Mouse (Mus musculus) left cerebral cortex, adult 18-20 months (tissue): Measurements from ENCODE around the gene Fas. TPM values are rescaled to one million over a fixed set of nuclear protein-coding genes. Genes with fewer than 3 reads are reported as not detected.

Experiments
- DNase-seq, 2 experiments: peaks; one replicate each; pipeline ENCODE4 v3.0.0; 2021 to 2022; ENCODE audit warnings: low spot score in 2 of 2, mixed read lengths in 1 of 2
- long read RNA-seq, 2 experiments: library from polyadenylated mRNA; stranded (forward); transcript quantifications; one replicate each; pipeline ENCODE4 v2.0.0; 2021
- total RNA-seq, 2 experiments: library from RNA; stranded (reverse); gene quantifications; 2 replicates each; pipeline ENCODE4 v1.2.3; 2021

Gene Fas
- 1 to 10 TPM; 1.6 to 1.9 TPM for total RNA-seq
- long read RNA-seq, experiment 1, partial matches to known transcripts: 1 of 4 reads
- long read RNA-seq, experiment 1, other reads (novel, unspliced or antisense): 1 of 4 reads
- long read RNA-seq, experiment 2, partial matches to known transcripts: 0 of 2 reads
- long read RNA-seq, experiment 2, other reads (novel, unspliced or antisense): 0 of 2 reads

- DNase-seq: peak; percentile 7 to 22
These were observed at the start of gene Fas for GRCm38 (mm10) chr19:34289948-34290789. Gene Fas, plus strand, starts transcription at chr19:34290666.

GRCm38 (mm10) chr19:34241247-34241915 is 49.1 kb upstream of the Fas start:
- DNase-seq: no peak

GRCm38 (mm10) chr19:34242925-34243324 is 47.5 kb upstream of the Fas start:
- no peak for DNase-seq

DNA sequence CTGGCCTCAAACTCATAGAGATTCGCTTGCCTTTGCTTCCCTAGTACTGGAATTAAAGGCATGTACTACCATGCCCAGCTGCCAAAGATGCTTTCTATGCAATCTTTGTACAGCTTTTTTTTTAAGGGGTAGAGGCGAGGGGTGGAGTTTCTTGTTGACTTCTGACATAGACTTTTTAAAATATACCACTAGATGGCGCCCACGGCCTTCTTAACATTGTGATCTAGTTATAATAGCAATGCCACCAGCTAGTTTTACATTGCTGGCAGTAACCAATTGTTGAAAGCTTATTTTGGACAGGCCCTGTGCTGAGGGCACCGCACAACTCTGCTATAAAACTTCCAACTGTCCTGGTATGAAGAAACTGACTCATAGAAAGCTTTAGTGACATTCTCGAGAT is 46.4 kb upstream of the Fas start:
- peak; percentile 36 to 55 for DNase-seq

- DNase-seq: no peak
These were observed 41.9 kb upstream of the Fas start for GRCm38 (mm10) chr19:34248558-34248957.

- DNase-seq: no peak
These were observed 39.8 kb upstream of the Fas start for GRCm38 (mm10) chr19:34250621-34251020.

- DNase-seq: no peak
These were observed 38.6 kb upstream of the Fas start for GRCm38 (mm10) chr19:34251900-34252299.

GRCm38 (mm10) chr19:34252450-34252849 is 38.0 kb upstream of the Fas start:
- DNase-seq: no peak

DNA sequence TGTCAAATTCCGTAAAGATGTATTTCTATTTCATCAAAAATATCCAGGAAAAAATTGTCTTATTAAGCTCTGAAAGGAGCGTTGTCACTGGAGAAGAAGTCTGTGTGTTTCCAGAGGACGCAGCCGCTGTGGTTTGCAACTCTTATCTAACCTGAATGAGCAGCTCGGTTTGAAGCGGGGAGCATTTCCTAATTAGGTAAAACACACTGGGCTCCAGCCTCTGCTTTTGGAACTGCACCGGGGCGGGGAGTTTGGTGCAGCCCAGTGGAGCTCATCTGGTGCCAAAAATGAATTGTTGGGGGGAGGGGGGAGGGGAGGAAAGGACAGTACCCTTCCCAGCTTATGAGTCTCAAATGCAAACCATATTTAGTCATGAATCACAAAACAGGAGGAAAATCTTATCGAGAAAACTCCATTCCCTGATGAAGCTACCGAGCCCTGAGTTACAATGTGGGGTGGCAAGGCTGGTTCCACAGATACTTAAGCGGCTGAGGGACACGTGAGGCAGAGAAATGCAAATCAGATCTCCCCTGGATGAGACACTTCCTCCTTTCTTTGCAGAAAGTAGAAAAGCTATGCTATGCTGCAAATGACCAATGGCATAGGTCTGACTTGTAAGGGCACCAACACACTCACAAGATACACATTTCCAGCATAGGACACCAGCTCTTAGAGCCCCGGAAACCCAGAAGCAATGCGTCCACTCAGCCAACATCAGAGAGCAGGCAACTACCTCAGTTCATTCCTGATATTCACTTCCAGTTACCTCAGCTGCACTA is 36.2 kb upstream of the Fas start:
- no peak for DNase-seq

DNA sequence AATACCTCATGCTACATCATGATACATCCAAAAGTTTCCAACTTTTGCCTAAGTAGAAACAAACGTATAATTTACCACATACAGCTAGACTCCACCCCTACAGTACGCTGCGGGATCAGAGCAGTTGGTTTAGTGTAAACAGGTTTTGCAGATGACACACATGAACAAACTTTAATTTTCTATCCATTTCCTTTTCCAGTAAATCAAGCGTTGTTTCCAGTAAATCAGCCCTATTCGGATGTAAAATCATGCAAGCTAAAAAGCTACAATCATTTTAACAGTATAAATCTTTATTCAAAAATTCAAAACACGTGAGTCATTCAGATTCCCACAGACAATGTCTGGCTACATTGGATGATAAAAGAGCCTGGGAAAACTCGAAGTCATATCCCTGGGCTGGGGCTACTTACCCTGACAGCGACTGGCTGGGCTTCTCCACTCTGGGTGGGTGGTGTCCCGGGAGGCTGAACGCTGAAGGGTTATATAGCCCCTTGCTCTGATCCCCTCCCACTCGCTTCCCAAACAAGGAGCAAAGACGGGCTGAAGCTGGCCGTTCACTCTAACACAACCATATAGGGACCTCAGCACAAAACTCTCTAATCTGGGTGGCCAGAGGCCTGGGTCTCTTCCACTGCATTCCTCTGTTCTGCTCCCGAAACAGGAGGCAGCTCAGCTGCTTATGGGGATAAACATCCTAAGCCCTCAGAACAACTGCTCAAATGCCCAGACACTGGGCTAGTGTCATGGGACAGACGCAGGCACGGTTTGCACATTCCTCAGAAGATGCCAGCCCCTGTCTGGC is 35.4 kb upstream of the Fas start, which contains the start of gene Acta2:
TSS of gene Acta2 (minus strand) at position 711 of the 802 bp plus-strand sequence.
- no peak for DNase-seq

GRCm38 (mm10) chr19:34256149-34256548 is 34.3 kb upstream of the Fas start:
- no peak for DNase-seq

DNA sequence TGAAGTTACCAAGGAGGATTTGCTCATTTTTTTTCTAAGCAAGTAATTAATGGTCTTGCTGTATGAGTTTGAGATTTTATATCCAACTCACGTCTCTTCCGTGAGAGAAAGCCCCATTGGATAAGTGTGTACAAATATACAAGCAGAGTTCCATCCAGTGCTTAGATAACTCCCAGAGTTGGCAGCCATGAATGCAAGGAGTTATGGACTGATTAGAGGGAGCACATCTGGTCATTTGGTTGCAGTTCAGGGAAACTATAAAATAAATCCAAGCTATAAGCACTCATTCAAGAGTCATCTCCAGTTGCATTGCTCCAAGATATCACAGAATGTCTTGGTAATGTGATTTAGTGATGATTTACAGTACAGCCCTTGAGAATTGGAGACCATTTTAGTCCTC is 33.5 kb upstream of the Fas start:
- DNase-seq: no peak

DNA sequence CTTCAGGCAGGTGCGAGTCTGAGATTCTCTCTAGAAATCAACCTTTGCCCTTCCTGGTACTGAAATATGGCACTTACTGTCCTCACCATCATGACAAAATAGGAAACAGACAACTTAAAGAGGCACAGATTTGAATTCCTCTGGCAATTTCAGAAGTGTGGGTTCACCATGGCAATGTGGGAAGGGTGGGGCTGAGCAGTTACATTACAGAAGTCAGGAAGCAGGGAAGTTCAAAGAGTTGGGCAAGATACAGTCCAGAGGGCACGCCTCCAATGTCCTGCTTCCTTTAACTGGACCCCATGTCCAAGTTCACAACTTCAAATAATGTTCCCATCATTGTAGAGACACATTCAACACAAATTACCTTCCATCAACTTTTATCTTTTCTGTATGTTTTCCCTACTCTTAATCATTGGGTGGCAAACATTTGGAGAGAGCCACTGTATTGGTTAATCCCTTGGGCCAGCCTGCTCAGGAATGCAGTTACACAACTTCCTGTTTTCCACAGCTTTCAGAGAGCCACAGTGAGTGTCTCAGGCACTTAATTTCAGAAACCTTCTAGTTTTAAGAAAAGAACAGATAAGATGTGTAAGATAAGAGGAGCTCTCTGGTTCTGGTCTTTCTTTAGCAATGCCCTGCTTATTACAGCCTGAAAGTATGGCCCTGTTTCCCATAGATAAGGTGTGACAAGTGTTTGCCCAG is 28.0 kb upstream of the Fas start:
- DNase-seq: no peak

DNA sequence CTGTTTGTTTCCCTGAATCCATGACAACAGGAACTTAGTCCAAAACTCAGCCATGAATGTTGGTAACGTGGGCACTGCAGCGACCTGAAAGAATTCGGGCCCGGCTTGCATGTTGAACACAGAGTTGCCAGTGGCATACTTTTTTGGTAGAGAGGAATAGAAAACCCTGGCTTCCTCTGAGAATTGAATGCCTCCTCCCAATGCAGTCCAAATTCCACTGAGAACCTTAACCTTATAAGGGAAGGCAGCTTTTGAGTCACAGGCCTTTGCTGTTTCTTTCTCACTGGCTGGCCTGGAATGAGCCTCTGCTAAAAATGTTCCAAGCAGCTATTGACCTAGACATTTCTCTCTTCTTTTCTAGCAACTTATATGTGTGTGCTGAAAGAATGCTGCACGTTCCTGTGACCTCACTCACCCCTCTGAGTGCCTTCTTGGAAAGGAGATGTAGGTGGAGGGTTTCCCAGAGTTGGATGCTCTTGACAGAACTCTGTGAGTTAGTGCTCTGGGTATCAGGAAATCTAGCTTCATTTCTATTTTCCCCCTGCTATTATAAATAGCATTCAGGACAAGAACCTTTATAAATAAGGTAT is 24.8 kb upstream of the Fas start:
- no peak for DNase-seq

GRCm38 (mm10) chr19:34268991-34269390 is 21.5 kb upstream of the Fas start:
- no peak for DNase-seq

GRCm38 (mm10) chr19:34270106-34270726 is 20.2 kb upstream of the Fas start:
- no peak for DNase-seq

DNA sequence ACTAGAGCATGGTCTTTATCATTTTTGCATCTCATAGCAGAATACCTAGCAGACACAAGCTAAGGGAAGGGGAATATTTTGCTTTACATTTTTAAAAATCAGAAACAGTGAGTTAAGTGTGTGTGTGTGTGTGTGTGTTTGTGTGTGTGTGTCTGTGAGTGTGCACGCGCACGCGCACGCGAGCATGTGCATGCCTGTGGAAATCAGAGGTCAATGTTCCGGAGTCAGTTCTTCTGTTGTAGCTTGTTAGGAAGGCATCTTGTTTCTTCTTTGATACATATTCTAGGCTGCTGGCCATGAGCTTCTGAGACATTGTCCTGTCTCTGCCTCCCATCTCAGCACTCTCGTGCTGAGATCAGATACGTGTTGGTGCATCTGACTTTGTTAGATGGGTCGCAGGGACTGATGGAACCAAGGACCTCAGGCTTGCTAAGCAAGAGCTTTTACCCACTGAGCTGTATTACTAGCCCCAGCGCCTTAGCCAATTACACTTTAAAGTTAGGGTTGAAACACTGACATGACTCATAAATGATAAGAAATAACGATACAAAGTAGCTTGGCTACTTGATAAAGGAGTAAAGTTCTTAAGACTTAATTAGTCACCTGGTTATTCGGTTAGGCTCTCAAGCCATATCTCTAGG is 19.5 kb upstream of the Fas start:
- no peak for DNase-seq

DNA sequence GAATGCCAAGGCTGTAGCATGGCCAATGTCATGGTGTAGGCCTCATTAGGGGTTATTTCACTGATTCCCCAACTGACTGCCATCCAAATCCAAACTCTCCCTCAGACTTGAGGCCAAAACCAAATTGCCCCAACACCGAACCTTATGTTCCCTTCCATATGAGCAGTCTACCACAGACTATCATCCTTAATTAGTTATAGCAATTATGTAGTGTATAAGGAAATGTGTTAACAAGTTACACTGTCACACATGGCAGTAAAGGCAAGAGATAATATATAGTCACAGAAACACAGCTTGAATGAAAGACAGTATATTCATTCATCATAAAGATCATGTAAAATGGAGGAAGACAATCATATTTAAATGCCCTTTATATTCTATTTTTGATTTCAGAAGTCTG is 17.4 kb upstream of the Fas start:
- no peak for DNase-seq

- DNase-seq: no peak
These were observed 12.4 kb upstream of the Fas start for GRCm38 (mm10) chr19:34278078-34278477.
